Mouse (Mus musculus): Measurements from ENCODE around the gene Supt3.

DNA sequence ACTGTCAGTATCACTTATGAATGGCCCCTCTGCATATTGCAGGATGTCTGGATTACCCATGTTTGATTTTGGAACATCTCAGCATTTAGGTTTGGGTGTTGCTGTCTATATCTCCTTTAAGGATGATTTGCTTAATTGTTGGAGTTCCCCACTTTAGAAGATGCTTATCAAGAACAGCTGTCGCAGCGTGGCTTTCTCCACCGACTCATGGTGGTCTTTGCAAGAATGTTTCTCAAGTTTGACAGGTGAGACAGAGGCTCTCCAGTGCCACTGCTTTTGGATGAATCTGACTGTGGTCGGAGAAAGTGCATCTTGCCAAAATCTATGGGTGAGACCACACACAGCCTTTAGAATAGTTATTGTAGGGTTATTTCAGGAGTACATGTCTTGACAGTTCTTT, 42.9 kb downstream of the Supt3 start:
- no peak for TF ChIP-seq POLR2A (IDR thresholded peaks at IDR 0.05; ENCODE audit: extremely low read depth, insufficient read depth, low read length)
- TF ChIP-seq CTCF (IDR thresholded peaks at IDR 0.05; ENCODE audit: low read depth, low read length), result no peak
